Mouse (Mus musculus): ENCODE measurements around the gene Atp12a.
A peak's percentile ranks its signal among the peaks of the same experiment; 100 is the strongest.

Atp12a gene

DNA sequence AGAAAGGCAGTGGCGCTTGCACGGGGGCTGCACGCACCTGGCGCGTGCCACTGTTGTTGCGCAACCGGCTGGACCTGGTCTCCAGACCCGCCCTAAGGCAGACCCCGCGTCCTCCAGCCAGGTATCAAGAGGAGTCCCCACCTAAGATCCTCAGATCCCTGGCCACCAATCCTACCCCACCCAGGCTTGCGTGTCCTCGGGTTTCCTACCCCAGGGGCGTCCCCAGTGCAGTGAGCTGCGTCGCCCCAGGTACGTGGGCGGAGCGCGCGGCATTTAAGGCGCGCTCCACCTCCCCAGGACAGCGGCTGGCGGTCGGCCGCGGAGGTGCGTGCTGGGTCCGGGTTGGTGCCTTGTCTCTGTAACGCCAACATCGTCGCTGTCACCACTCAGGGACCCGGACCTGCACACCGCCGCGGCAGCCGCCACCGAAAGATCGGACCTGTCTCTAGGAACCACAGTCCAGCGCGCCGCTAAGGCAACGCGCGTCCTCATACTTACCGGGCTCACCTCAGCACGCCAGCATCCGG lies at the start of gene Atp12a:
Gene Atp12a (plus strand): TSS at position 358 of the 527 bp plus-strand sequence.
- DNase-seq (ENCODE audit: low spot score in 2 of 2), result no peak

DNA sequence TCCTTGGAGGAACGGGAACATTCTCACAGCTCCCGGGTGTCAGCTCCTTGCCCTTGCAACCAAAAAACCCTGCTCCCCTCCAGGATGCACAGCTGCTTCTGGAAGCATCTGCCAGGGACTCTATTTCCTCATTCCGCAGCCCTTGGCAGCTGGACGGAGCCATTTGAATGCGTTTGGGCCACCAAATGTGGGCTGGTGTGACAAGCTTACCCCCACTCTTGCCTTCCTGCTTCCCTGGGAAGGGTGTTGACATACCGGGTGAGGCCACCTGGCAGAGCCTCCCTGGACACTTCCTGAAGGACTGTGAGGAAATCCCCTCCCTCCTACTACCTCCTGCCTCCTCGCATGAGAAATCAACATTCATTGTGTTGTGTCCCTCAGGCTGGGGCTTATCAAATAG lies 49.3 kb upstream of the Atp12a start:
- no peak for DNase-seq (ENCODE audit: low spot score in 2 of 2)

GRCm38 (mm10) chr14:56316333-56316732 lies 48.5 kb upstream of the Atp12a start:
- no peak for DNase-seq (ENCODE audit: low spot score in 2 of 2)

DNA sequence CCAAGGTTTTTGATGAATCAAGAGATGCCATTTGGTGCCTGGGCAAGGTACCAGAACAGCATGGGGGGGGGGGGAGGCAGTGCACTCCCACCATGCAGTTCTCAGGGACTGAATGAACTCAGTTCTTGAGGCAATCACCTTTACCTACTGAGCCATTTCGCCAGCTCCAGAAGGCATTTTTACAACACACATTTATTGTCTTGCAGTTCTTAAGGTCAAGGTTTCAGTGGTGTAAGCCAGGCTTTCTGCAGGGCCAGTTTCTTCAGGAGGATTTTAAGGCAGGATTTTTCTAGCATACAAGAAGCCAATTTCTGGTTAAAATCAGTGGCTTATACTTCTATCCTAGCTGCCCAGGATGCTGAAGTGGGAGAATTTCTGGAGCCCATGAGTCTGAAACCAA lies 41.9 kb upstream of the Atp12a start:
- DNase-seq (ENCODE audit: low spot score in 2 of 2), result no peak

- DNase-seq (ENCODE audit: low spot score in 2 of 2), result no peak
Measured at GRCm38 (mm10) chr14:56325038-56325437, 39.8 kb upstream of the Atp12a start.

GRCm38 (mm10) chr14:56333700-56334099 lies 31.2 kb upstream of the Atp12a start:
- DNase-seq (ENCODE audit: low spot score in 2 of 2), result no peak

GRCm38 (mm10) chr14:56334437-56334836 lies 30.4 kb upstream of the Atp12a start:
- DNase-seq (ENCODE audit: low spot score in 2 of 2), result no peak

DNA sequence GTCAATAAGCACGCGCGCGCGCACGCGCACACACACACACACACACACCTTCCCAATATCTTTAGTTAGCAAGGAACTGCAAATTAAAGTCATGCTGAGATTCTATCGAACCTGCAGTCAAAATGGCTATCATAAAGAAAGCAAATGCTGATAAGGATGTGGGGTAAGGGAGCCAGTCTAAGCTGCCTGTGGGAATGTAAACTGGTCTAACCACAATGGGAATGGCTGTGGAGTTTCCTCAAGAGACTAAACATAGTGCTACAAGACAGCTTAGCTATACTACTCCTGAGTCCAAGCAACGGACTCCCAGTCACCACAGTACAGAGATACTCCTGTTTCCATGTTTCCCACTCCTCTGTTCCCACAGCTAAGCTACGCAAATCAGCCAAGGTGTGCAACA lies 28.8 kb upstream of the Atp12a start:
- no peak for DNase-seq (ENCODE audit: low spot score in 2 of 2)

GRCm38 (mm10) chr14:56337075-56337474 lies 27.8 kb upstream of the Atp12a start:
- no peak for DNase-seq (ENCODE audit: low spot score in 2 of 2)

GRCm38 (mm10) chr14:56337696-56338095 lies 27.2 kb upstream of the Atp12a start:
- no peak for DNase-seq (ENCODE audit: low spot score in 2 of 2)

- no peak for DNase-seq (ENCODE audit: low spot score in 2 of 2)
Measured at GRCm38 (mm10) chr14:56338882-56339442, 25.9 kb upstream of the Atp12a start.

DNA sequence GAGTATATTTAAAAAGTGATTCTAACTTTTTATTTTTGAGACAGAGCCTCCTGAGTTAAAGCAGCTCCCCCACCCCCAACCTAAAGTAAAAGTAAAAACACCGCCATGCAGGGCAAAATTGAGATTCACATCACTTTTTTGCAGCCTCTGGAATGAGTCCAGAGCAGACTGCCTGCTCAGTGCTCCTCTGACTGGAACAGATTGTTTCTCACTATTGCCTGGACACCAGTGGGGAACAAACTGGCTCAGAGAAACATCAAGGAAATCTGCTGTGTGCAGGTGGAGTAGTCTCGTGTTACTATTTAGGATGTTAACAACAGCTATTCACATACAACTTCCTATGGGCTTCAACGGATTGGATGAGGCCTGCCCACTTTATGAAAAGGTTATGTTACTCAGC lies 16.2 kb upstream of the Atp12a start:
- no peak for DNase-seq (ENCODE audit: low spot score in 2 of 2)

DNA sequence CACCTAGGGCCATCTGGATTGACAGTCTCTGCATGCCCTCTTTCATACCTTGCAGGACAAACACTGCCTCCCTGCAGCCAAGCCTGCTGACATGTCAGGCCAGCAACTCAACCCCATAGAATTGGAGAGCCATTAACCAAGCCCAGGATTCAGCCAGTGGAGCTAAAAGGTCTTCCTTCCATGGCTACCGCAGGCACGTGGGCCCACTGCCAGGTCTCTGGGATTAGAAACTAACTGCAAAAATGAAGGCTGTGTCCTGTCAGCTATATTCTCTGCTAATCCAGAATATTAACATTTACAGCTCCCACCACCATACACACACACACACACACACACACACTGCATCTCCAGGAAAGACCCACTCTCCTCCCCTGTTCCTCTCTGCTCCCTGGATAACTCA lies 15.3 kb upstream of the Atp12a start:
- no peak for DNase-seq (ENCODE audit: low spot score in 2 of 2)

DNA sequence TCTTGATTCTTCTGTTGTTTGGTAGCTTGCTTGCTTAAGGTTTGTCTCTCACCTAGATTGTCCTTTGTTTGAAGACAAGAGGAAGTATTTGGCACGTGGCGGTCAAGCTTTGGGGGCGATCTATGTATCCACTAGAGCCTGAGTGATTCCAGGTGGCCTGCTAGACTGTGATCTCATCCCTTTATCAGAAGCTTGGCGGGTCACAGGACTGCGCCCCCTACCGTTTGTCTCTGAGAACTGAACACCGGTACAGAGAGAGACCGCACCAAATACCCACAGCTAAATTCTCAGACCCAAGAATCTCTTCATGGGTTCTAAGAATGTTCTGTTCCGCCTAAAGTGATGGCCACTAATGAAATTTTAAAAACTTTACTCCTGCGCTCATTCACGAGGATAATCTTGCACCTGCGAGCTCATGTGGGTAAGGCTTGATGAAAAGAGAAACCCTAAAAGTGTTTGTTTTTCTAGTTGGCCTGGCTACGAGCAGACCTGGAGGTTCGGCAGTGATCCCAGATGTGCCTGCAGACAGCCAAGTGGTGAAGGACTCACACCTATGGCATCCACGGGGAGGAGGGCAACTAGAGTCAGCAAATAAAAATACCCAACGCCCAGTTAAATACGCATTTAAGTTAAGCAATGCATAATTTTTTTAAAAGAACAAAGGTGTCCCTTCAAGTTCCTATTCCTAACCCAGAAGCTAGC lies 12.8 kb upstream of the Atp12a start:
- DNase-seq (ENCODE audit: low spot score in 2 of 2), result no peak

- DNase-seq (ENCODE audit: low spot score in 2 of 2), result no peak
Measured at GRCm38 (mm10) chr14:56354803-56355202, 10.1 kb upstream of the Atp12a start.

DNA sequence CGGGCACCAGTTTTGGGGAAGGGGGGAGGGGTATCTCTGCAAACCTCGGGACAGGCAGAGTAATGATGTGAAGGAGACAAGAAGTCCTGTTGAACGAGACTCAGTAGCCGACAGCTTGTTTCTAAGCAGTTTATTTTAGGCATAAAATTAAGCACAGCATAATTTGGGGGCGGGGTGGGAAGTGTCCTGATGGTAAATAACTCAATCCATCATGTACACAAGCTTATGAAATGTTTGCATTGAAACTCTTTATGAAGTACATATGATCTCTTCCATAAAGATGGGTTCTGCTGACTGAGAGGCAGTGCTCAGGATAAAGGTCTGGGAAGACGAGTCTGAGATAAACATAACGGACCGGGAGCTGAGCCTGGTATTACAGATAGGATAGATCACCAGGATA lies 9.5 kb upstream of the Atp12a start:
- no peak for DNase-seq (ENCODE audit: low spot score in 2 of 2)

DNA sequence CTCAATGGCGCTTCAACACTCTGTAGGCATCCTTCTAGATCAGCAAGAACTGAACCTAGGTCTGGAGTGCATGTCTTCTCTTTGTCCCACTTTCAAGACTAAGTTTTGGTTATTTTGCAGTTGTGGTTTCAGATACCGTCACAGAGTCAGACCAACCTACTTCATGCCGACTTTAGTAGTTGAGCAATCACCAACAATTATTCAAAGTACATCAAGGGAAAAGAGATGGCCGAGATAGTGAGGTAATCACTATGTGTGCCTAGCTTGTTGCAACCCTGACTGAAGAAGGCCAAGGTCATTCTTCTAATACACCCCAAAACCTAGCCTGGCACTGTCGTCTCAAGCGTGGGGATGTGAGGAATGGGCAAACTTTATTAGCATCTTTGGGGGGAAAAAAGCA lies 8.7 kb upstream of the Atp12a start:
- no peak for DNase-seq (ENCODE audit: low spot score in 2 of 2)

- no peak for DNase-seq (ENCODE audit: low spot score in 2 of 2)
Measured at GRCm38 (mm10) chr14:56358422-56358821, 6.4 kb upstream of the Atp12a start.

- DNase-seq (ENCODE audit: low spot score in 2 of 2), result no peak
Measured at GRCm38 (mm10) chr14:56359131-56359530, 5.7 kb upstream of the Atp12a start.

DNA sequence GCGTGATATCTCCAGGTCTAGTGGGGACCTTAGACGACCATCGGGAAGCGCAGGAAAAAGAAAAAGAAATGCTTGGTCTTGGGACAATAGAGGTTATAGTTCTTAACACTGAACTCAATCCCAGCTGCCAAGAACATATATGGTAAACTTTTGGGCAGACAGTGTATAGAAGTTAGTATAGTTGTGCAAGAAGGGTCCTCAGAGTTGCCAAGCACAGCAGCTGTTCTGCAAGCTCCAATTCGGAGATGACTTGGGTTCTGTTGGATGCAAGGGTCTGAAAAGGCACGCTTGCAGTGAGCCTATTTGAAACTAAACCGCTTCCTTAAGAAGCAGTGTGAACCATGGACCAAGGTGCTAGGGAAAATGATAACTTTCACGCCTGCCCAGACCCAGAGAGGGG lies 424 bp downstream of the Atp12a start:
- no peak for DNase-seq (ENCODE audit: low spot score in 2 of 2)

DNA sequence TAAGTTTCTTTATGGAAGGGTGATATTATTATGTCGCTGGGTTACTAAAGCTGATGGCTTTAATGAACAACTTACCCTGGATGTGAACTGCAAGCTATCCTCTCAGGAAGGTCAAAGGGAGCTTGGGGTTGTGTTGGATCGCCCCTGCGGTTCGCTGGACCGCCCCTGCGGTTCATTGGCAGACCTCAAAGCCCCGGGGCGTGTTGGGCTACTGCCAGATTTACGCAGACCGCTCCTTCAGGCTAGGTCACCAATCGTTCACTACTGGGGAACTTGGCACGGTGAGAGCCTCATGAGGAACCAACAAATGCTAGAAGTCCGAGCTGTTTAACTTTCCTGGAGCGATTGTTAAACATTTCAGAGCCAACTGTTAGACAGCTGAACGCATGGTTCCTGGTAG lies 1.8 kb downstream of the Atp12a start:
- no peak for DNase-seq (ENCODE audit: low spot score in 2 of 2)

DNA sequence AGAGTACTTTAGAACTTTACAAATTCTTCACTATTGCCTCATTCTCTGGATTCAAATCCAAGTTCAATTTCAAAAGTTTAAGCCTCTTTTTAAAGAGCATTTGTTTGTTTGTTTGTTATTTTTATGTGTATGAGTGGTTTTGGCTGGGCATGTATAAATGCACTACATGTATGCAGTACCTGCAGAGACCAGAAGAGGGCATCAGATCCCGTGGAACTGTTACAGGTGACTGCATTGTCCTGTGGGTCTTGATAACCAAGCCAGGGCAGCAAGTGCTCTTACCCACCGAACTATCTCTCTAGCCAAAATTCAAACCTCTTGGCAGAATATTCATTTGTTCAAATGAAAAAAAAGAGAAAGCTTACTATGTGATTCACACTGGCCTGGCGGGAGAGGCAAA lies 4.0 kb downstream of the Atp12a start:
- DNase-seq (ENCODE audit: low spot score in 2 of 2), result no peak

GRCm38 (mm10) chr14:56375731-56376130 lies 10.9 kb downstream of the Atp12a start:
- DNase-seq (ENCODE audit: low spot score in 2 of 2), result peak; percentile 51 to 63

GRCm38 (mm10) chr14:56377745-56378144 lies 12.9 kb downstream of the Atp12a start:
- no peak for DNase-seq (ENCODE audit: low spot score in 2 of 2)

Measured in spleen, postnatal 36 days (tissue).